Comparison of ENCODE assay signal across 17 mouse cellular contexts in genomic region chr3:136132013-136132412, GRCm38 (mm10).
DNase-seq lines count a peak whose midpoint lies in the region; ATAC-seq and TF ChIP-seq lines count a peak whose summit lies in the region.
"Had no signal": no experiment of that assay in that cellular context is flagged by ENCODE, and none has a peak within 500 bp of the region (broad histone marks: within the 10 kb centered on the region; RNA-seq: fewer than 3 reads in every experiment).

No protein-coding gene starts in this region.

- no peak for ATAC-seq in hindbrain, postnatal 0 days
- no peak for ATAC-seq in hindbrain, embryonic 16.5 days
- ATAC-seq in neural tube, embryonic 14.5 days (ENCODE audit: low read depth), result peak; percentile 63; the same call in 1 of the 2 replicates

- H3K36me3 ChIP-seq in hindbrain, postnatal 0 days (ENCODE audit: insufficient read depth, low read length), result no peaks in the 10 kb centered on the region
- H3K36me3 ChIP-seq in hindbrain, embryonic 16.5 days (ENCODE audit: control insufficient read depth, insufficient read depth, low read length), result no peaks in the 10 kb centered on the region
- H3K36me3 ChIP-seq in neural tube, embryonic 14.5 days (ENCODE audit: control insufficient read depth, insufficient read depth, low read length), result no peaks in the 10 kb centered on the region
- H3K36me3 ChIP-seq in kidney, adult 2 months (ENCODE audit: control insufficient read depth, insufficient read depth, low read length), result no peaks in the 10 kb centered on the region
- H3K36me3 ChIP-seq: heart, embryonic 10.5 days; kidney, embryonic 15.5 days; limb, embryonic 13.5 days; liver, embryonic 13.5 days; midbrain, embryonic 10.5 days had no signal

- H3K27ac ChIP-seq in hindbrain, postnatal 0 days, result no peak overlapping the region
- H3K27ac ChIP-seq in hindbrain, embryonic 16.5 days (ENCODE audit: low read depth, low read length), result no peak overlapping the region
- H3K27ac ChIP-seq in neural tube, embryonic 14.5 days (ENCODE audit: low read depth, low read length), result no peak overlapping the region
- no peak overlapping the region for H3K27ac ChIP-seq in kidney, adult 2 months (ENCODE audit: insufficient read depth, low read depth, low read length)
- H3K27ac ChIP-seq: heart, embryonic 10.5 days; kidney, embryonic 15.5 days; limb, embryonic 13.5 days; liver, embryonic 13.5 days; macrophage; midbrain, embryonic 10.5 days had no signal

- no peak for TF ChIP-seq CTCF in hindbrain, postnatal 0 days (IDR thresholded peaks at IDR 0.05; ENCODE audit: low read depth)
- TF ChIP-seq CTCF in brain, embryonic 14.5 days (IDR thresholded peaks at IDR 0.05; ENCODE audit: borderline replicate concordance, extremely low read depth, insufficient read depth, insufficient read length), result no peak
- no peak for TF ChIP-seq CTCF in kidney, adult 2 months (conservative IDR thresholded peaks at IDR 0.05; ENCODE audit: insufficient read depth, insufficient read length, low read depth, low read length)

- H3K4me2 ChIP-seq in hindbrain, postnatal 0 days (ENCODE audit: low read depth, low read length), result no peak overlapping the region
- H3K4me2 ChIP-seq in hindbrain, embryonic 16.5 days (ENCODE audit: low read length), result no peak overlapping the region
- no peak overlapping the region for H3K4me2 ChIP-seq in neural tube, embryonic 14.5 days (ENCODE audit: low read depth, low read length)
- H3K4me2 ChIP-seq: kidney, embryonic 15.5 days; limb, embryonic 13.5 days; liver, embryonic 13.5 days; lung, embryonic 14.5 days had no signal

- WGBS in hindbrain, postnatal 0 days, result 33% methylated on average over 3 of the region's 3 CpGs
- 48% methylated on average over 3 of the region's 3 CpGs for WGBS in hindbrain, embryonic 16.5 days
- 37% methylated on average over 3 of the region's 3 CpGs for WGBS in neural tube, embryonic 14.5 days
- 22% methylated on average over 3 of the region's 3 CpGs for WGBS in kidney, adult 2 months

- no peak overlapping the region for H3K9ac ChIP-seq in hindbrain, postnatal 0 days (replicated peaks; ENCODE audit: low read length)
- no peak overlapping the region for H3K9ac ChIP-seq in hindbrain, embryonic 16.5 days (ENCODE audit: low read depth, low read length)
- H3K9ac ChIP-seq in neural tube, embryonic 14.5 days (replicated peaks; ENCODE audit: low read depth, low read length), result no peak overlapping the region
- H3K9ac ChIP-seq: kidney, embryonic 15.5 days; limb, embryonic 13.5 days; liver, embryonic 13.5 days; lung, embryonic 14.5 days had no signal

- no peaks in the 10 kb centered on the region for H3K4me1 ChIP-seq in hindbrain, postnatal 0 days (ENCODE audit: insufficient read depth, low read length)
- H3K4me1 ChIP-seq in hindbrain, embryonic 16.5 days (ENCODE audit: control insufficient read depth, insufficient read depth, low read depth, low read length), result no peaks in the 10 kb centered on the region
- H3K4me1 ChIP-seq in neural tube, embryonic 14.5 days (ENCODE audit: control insufficient read depth, insufficient read depth, low read length), result no peaks in the 10 kb centered on the region
- no peaks in the 10 kb centered on the region for H3K4me1 ChIP-seq in kidney, adult 2 months (ENCODE audit: control insufficient read depth, insufficient read depth, low read length)
- H3K4me1 ChIP-seq: heart, embryonic 10.5 days; kidney, embryonic 15.5 days; limb, embryonic 13.5 days; liver, embryonic 13.5 days; midbrain, embryonic 10.5 days had no signal

- TF ChIP-seq POLR2A in brain, embryonic 14.5 days (IDR thresholded peaks at IDR 0.05; ENCODE audit: borderline replicate concordance, extremely low read depth, insufficient read depth, insufficient read length, poor library complexity, severe bottlenecking), result no peak
- no peak for TF ChIP-seq POLR2A in kidney, adult 2 months (IDR thresholded peaks at IDR 0.05; ENCODE audit: low read depth, low read length)

- no peaks in the 10 kb centered on the region for H3K9me3 ChIP-seq in hindbrain, postnatal 0 days (ENCODE audit: low read length)
- no peaks in the 10 kb centered on the region for H3K9me3 ChIP-seq in hindbrain, embryonic 16.5 days (ENCODE audit: control insufficient read depth, low read length)
- H3K9me3 ChIP-seq in neural tube, embryonic 14.5 days (ENCODE audit: control insufficient read depth, low read length), result no peaks in the 10 kb centered on the region
- H3K9me3 ChIP-seq: heart, embryonic 10.5 days; kidney, embryonic 15.5 days; liver, embryonic 13.5 days; midbrain, embryonic 10.5 days had no signal

- no peak overlapping the region for H3K4me3 ChIP-seq in hindbrain, postnatal 0 days (ENCODE audit: low read length)
- no peak overlapping the region for H3K4me3 ChIP-seq in hindbrain, embryonic 16.5 days (ENCODE audit: low read length)
- no peak overlapping the region for H3K4me3 ChIP-seq in neural tube, embryonic 14.5 days (ENCODE audit: low read depth, low read length)
- no peak overlapping the region for H3K4me3 ChIP-seq in kidney, adult 2 months (ENCODE audit: insufficient read depth, low read depth, low read length)
- H3K4me3 ChIP-seq: erythroblast, embryonic 14.5 days; heart, embryonic 10.5 days; kidney, embryonic 15.5 days; limb, embryonic 13.5 days; liver, embryonic 13.5 days; midbrain, embryonic 10.5 days had no signal

- no peaks in the 10 kb centered on the region for H3K27me3 ChIP-seq in hindbrain, postnatal 0 days (ENCODE audit: insufficient read depth, low read length)
- H3K27me3 ChIP-seq in hindbrain, embryonic 16.5 days (replicated peaks; ENCODE audit: control insufficient read depth, insufficient read depth, low read length), result no peaks in the 10 kb centered on the region
- no peaks in the 10 kb centered on the region for H3K27me3 ChIP-seq in neural tube, embryonic 14.5 days (ENCODE audit: control insufficient read depth, insufficient read depth, low read length)
- no peaks in the 10 kb centered on the region for H3K27me3 ChIP-seq in kidney, adult 2 months (replicated peaks; ENCODE audit: control insufficient read depth, insufficient read depth, low read length)
- H3K27me3 ChIP-seq: kidney, embryonic 15.5 days; limb, embryonic 13.5 days; liver, embryonic 13.5 days had no signal

- peak; percentile 17 for DNase-seq in hindbrain, postnatal 0 days (ENCODE audit: low spot score)
- DNase-seq in brain, embryonic 14.5 days (ENCODE audit: low read depth), result peak; percentile 76
- DNase-seq in cerebellum, adult 8-10 months, result peak; percentile 41
- no peak for DNase-seq in kidney, adult 2 months
- no peak for DNase-seq in lung, postnatal 36 days
- DNase-seq: B cell, adult 2 months; liver, embryonic 13.5 days; lung, embryonic 14.5 days; right cerebral cortex, postnatal 25 days had no signal

Comparison
In these comparisons a context has a peak if more than half of its experiments do, and no peak if none do; other contexts are left out.
1. DNase-seq: peak in hindbrain, postnatal 0 days (single experiment), brain, embryonic 14.5 days (single experiment) and cerebellum, adult 8-10 months (single experiment); none in kidney, adult 2 months (single experiment) and lung, postnatal 36 days (single experiment).